Mouse (Mus musculus): ENCODE results near the gene Stoml1. TPM values are rescaled to one million over a fixed set of nuclear protein-coding genes. Genes with fewer than 3 reads are reported as not detected.
A peak's percentile ranks its signal among the peaks of the same experiment; 100 is the strongest.

Gene Stoml1
- polyA plus RNA-seq (2015; fragmentation: Nextera tagmentation; extraction: Ambion mirVana), result 43.1 and 45.0 TPM in 2 replicates

DNA sequence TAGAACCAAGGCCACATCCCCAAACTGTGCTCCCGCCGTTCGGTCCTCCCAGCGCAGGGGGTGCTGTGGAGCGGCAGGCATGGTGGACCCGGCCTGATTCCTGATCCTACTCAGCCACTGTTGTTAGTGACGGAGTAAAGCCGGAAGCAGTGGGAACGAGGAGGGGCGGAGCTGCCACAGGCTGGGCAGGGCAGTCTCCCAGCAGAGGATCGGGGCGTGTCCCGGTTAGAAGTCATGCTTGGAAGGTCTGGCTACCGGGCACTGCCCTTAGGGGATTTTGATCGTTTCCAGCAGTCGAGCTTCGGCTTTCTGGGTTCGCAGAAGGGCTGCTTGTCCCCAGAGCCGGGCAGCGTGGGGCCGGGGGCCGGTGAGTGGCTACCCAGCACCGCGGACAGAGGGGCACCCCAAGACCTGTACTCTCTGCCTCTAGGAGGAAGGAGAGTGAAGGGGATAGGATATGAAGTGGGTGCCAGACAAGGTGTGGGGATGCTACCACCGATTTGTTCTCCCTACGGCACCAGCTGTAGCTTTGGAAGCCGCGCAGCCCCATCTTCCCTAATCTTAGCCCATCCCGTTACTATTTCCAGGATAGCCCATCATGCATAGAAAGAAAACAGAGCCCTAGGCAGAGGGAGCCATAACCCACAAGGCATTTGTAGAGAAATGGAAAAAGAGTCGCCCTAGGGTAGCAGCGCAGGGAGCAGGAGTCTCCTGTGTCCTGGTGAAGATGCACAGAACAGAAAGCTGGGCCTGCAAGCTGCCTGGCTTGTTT is at the start of gene Stoml1:
Gene Stoml1 (plus strand): TSS at position 132 of the 772 bp plus-strand sequence.
- peaks cover 27% of the 10 kb centered on the region for H3K4me1 ChIP-seq
- peak within 1 kb of the TSS; percentile 85 for H3K4me3 ChIP-seq
- H3K36me3 ChIP-seq, result peaks cover 16% of the 10 kb centered on the region
- H3K27ac ChIP-seq, result peak within 1 kb of the TSS; percentile 78; the same call in 1 of the 2 replicates
- H3K9ac ChIP-seq, result peak within 1 kb of the TSS; percentile 85
- peak within 1 kb of the TSS; percentile 80 for H3K4me2 ChIP-seq
- H3K9me3 ChIP-seq, result no peaks in the 10 kb centered on the region
- under 1% methylated on average over 31 of the region's 31 CpGs for WGBS
- peak; percentile 92 for ATAC-seq (ENCODE audit: insufficient number of reproducible peaks, insufficient read depth, low FRiP score, low TSS enrichment, low read depth)
- no peaks in the 10 kb centered on the region for H3K27me3 ChIP-seq

DNA sequence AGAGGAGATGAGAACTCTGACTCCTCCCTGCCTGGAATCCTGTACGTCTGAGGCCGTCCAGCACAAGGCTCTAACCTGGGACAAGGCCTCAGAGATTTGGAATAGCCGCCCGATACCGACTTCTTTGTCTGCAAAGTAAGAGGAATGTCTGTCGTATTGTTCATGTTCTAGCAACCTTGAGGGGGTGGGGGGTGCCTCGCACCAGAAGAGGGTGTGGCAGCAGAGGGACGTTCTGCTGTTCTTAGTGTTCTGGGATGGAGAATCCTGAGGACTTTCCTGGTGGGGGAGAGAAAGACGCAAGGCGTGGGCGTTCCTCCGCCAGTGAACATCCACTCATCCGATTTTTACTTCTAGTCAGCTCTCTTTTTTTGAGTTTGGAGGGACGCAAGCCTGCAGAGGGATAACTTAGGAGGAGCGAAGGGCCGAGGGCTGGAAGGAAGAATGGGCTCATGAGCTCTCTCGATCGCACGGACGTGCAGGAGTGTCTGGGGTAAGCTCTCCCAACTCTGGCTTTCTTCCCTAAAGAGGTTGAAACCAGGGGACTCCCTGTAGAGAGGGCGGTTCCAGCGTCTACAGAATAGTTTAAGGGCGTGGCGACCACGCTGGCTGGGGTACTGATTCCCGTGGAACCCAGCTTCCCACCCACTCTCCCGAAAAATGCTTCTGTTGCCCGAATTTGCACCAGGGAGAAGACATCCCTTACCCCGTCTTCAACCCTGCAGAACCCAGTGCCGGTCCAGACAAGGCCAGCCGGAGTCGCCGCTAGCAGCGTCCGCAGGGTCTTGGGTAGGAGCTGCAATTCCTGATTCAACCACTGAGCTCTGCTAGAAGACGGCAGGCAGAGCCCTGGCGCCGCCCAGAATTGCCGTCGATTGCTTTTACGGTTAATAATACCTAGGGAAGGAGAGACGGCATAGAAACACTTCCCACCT is 49.2 kb upstream of the Stoml1 start, which contains the start of the genes Islr and Islr2:
Gene Islr (minus strand): TSS at position 791 of the 932 bp plus-strand sequence.
Gene Islr2 (minus strand): TSS at position 804 of the 932 bp plus-strand sequence.
- no peak within 1 kb of the TSS for H3K27ac ChIP-seq
- H3K9me3 ChIP-seq, result no peaks in the 10 kb centered on the region
- peak within 1 kb of the TSS; percentile 60 for H3K4me2 ChIP-seq
- peaks cover 69% of the 10 kb centered on the region for H3K27me3 ChIP-seq
- 0 out of 2 replicates have a peak, but pooled peaks have one; percentile 26 for ATAC-seq (ENCODE audit: insufficient number of reproducible peaks, insufficient read depth, low FRiP score, low TSS enrichment, low read depth)
- 0 out of 2 replicates have a peak within 1 kb of the TSS, but pooled peaks have one; percentile 3 for H3K9ac ChIP-seq
- peaks cover 44% of the 10 kb centered on the region for H3K4me1 ChIP-seq
- no peaks in the 10 kb centered on the region for H3K36me3 ChIP-seq
- 2% methylated on average over 42 of the region's 42 CpGs for WGBS
- peak within 1 kb of the TSS; percentile 34 for H3K4me3 ChIP-seq

DNA sequence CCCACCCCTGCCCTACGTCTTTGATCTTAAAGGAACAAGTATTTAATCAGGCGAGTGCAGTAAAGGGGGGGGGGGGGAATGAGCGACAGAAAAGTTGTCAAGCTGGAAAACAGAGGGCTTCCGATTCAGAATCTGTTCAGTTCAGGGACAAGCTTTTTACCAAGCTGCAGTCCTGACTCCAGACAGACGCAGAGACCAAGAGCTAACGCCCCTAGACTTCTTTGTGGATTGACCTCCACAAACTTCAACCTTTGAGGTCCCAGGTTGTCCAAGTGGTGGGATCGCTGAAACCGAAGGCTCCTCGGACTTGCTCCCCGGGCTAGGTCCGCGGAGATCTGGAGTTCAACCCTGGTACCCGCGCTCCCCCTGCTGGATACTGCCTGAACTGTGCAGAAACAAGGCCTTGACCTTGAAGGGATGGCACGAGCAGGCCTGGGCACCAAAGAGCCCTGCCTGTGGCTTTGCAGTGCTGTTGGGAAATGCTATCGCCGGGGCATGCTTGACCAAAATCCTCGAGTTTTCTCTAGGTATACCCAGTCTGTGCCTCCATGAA is 48.4 kb upstream of the Stoml1 start:
- H3K27me3 ChIP-seq, result peaks cover 62% of the 10 kb centered on the region
- H3K9ac ChIP-seq, result no peak overlapping the region
- H3K36me3 ChIP-seq, result no peaks in the 10 kb centered on the region
- no peaks in the 10 kb centered on the region for H3K9me3 ChIP-seq
- no peak; the same call in 1 of the 2 replicates for ATAC-seq (ENCODE audit: insufficient number of reproducible peaks, insufficient read depth, low FRiP score, low TSS enrichment, low read depth)
- H3K27ac ChIP-seq, result no peak overlapping the region
- 4% methylated on average over 18 of the region's 18 CpGs for WGBS
- peaks cover 36% of the 10 kb centered on the region for H3K4me1 ChIP-seq
- peak overlapping the region; percentile 60 for H3K4me2 ChIP-seq
- H3K4me3 ChIP-seq, result peak overlapping the region; percentile 34

DNA sequence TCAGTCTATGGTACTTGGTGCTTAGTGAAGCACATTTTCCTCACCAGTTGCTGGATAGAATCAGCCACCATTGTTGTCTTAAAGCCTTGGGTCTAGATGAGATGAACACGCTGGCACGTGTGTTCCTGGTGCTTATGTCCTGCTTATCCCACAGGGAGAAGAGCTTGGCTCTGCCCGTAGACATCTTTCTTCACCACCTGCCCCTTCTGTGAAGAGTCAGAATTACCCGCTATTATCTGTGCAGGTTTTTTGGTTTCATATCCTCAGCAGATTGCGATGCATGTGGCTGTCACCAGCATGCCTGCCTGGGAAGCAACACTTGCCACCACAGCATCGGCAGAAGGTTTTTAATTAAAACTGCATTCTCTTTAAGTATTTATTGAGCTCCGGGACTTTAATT is 47.0 kb upstream of the Stoml1 start:
- H3K9me3 ChIP-seq, result no peaks in the 10 kb centered on the region
- H3K27me3 ChIP-seq, result peaks cover 47% of the 10 kb centered on the region
- peaks cover 22% of the 10 kb centered on the region for H3K4me1 ChIP-seq
- H3K36me3 ChIP-seq, result no peaks in the 10 kb centered on the region
- H3K4me2 ChIP-seq, result no peak overlapping the region
- H3K27ac ChIP-seq, result no peak overlapping the region
- 80% methylated on average over 7 of the region's 7 CpGs for whole genome bisulfite sequencing
- H3K9ac ChIP-seq, result no peak overlapping the region
- no peak for ATAC-seq (ENCODE audit: insufficient number of reproducible peaks, insufficient read depth, low FRiP score, low TSS enrichment, low read depth)
- H3K4me3 ChIP-seq, result no peak overlapping the region

DNA sequence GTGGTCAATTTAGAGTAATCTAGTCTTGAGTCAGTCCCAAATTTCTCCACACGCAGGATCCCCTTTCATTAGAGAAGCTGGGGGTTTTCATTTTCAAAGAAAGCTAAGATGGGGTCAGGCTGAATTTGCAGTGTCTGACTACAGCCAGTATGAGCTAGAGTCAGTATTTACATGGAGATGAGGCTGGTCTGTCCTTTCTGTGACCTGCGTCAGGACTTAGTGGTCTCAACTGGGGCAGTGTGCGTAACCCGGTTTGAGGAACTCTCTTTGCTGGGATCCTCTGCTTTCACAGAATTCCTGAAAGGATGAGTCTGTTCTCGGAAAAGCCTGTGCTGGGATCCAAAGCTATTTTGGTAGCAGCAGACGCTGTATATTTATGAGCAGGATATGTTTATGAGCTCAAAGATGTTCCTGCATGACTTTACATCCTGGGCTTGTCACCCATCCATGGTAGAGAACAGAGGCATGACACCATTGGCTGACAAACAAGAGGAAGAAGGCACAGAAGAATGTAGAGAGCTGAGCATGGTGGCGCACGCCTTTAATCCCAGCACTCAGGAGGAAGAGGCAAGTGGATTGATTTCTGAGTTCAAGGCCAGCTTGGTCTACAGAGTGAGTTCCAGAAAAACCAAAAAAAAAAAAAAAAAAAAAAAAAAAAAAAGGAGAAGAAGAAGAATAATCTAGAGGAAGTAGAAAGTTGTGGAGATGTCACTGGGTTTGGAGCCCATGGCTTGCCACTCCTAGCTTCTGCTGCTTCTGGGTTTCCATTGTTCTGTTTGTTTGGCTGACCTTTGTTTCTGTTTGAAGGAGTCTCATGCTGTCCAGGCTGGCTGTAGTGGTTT is 43.3 kb upstream of the Stoml1 start:
- 72% methylated on average over 8 of the region's 8 CpGs for WGBS
- H3K9me3 ChIP-seq, result no peaks in the 10 kb centered on the region
- H3K27ac ChIP-seq, result no peak overlapping the region
- H3K9ac ChIP-seq, result no peak overlapping the region
- H3K27me3 ChIP-seq, result peaks cover 14% of the 10 kb centered on the region
- H3K4me2 ChIP-seq, result no peak overlapping the region
- no peaks in the 10 kb centered on the region for H3K36me3 ChIP-seq
- H3K4me1 ChIP-seq, result peaks cover 13% of the 10 kb centered on the region
- H3K4me3 ChIP-seq, result no peak overlapping the region
- ATAC-seq (ENCODE audit: insufficient number of reproducible peaks, insufficient read depth, low FRiP score, low TSS enrichment, low read depth), result no peak

DNA sequence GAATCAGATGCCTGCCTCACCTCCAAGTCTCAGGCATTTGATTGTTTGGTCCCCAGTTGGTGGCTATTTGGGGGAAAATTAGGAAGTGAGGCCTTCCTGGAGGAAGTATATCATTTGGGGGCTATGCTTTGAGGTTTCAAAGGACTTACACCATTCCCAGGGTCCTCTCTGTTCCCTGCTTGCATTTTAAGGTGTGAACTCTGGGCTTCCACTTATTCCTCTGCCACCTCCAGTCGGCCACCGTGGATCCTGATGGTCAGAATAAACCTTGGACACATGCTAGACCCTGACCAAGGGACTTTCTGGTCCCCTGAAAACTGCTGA is 42.7 kb upstream of the Stoml1 start:
- Histone ChIP-seq H3K4me3 (no peak overlapping the region), H3K27ac (no peak overlapping the region), H3K4me2 (no peak overlapping the region), H3K36me3 (no peaks in the 10 kb centered on the region), H3K27me3 (peaks cover 10% of the 10 kb centered on the region), H3K9me3 (no peaks in the 10 kb centered on the region), H3K9ac (no peak overlapping the region), H3K4me1 (peaks cover 19% of the 10 kb centered on the region)
- no peak for ATAC-seq (ENCODE audit: insufficient number of reproducible peaks, insufficient read depth, low FRiP score, low TSS enrichment, low read depth)
- 75% methylated on average over 2 of the region's 2 CpGs for WGBS

DNA sequence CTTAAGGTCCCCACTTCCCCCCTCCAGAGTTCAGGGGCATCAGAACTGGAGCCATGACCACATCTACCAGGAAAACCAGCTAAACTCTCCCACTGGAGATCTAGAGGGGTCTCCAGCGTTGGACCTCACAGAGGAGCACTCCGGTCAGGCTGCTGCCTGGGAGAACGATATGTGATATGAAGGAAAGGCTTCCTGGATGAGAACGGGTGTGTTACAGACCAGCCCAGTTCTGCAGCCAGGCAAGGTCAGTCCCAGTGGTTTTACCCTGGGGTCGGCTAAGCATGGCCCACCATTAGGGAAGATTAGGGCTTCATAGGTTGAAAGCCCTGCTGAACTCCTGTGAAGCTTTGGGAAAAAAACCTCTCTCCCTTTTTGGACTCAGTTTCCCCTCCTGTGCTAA is 39.6 kb upstream of the Stoml1 start:
- WGBS, result 66% methylated on average over 5 of the region's 5 CpGs
- Histone ChIP-seq H3K4me3 (no peak overlapping the region), H3K9ac (no peak overlapping the region), H3K4me2 (no peak overlapping the region), H3K9me3 (no peaks in the 10 kb centered on the region), H3K27me3 (no peaks in the 10 kb centered on the region), H3K4me1 (peaks cover 26% of the 10 kb centered on the region), H3K27ac (no peak overlapping the region), H3K36me3 (no peaks in the 10 kb centered on the region)
- ATAC-seq (ENCODE audit: insufficient number of reproducible peaks, insufficient read depth, low FRiP score, low TSS enrichment, low read depth), result no peak

DNA sequence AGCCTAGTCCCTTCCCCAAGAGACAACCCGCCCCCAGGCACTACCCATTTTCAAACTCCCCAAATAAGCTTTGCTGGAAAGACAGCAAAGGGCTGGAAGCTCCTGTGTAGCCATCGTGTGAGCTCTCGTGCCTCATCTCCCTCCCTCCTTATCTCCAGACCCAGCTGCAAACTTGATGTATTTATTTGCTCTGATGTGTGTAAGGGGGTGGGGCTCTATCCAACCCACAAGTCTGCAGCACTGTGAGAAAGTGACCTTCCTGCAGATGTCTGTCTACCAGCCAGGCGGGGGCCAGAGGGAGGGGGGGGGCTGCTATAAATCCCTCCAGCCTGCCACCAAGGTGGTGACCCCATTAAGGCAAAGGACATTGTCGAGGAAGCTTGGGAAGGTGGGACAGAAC is 39.1 kb upstream of the Stoml1 start:
- Histone ChIP-seq H3K27me3 (no peaks in the 10 kb centered on the region), H3K27ac (no peak overlapping the region), H3K9ac (no peak overlapping the region), H3K36me3 (no peaks in the 10 kb centered on the region), H3K4me1 (peaks cover 26% of the 10 kb centered on the region), H3K4me3 (no peak overlapping the region), H3K4me2 (no peak overlapping the region), H3K9me3 (no peaks in the 10 kb centered on the region)
- 29% methylated on average over 5 of the region's 5 CpGs for WGBS
- ATAC-seq (ENCODE audit: insufficient number of reproducible peaks, insufficient read depth, low FRiP score, low TSS enrichment, low read depth), result no peak

DNA sequence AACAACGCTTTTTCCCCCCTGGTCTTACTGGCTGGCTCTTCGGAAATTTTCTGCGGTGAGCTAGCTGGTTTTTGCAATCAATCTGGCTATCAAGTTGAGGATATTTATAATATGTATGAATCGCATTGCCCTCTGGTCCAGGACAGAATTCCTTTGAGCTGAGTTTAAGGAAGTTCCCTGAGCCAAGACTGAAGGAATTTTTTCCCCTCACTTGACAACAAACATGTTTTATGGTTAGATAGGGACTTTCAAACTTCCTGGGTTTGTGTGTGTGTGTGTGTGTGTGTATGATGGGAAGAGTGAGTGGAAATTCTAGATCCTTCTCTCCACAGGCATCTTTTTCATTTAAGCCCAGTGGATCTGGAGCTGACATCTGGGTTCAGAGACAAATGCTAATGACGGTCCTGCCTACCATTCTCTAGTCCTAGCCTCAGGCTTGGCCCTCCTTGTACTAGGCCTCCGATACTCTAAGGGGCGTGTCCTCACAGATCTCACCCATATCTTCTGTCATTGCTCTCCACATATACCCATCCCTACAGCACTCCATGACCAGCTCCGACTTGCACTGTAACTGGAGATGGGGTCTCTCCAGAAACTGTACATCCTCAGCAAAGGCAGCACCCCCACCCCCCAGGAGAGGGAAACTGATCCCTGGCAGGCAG is 38.3 kb upstream of the Stoml1 start:
- H3K27me3 ChIP-seq, result no peaks in the 10 kb centered on the region
- no peak overlapping the region for H3K9ac ChIP-seq
- no peak overlapping the region for H3K27ac ChIP-seq
- 38% methylated on average over 8 of the region's 8 CpGs for WGBS
- no peak for ATAC-seq (ENCODE audit: insufficient number of reproducible peaks, insufficient read depth, low FRiP score, low TSS enrichment, low read depth)
- peaks cover 4% of the 10 kb centered on the region; the same call in 1 of the 2 replicates for H3K36me3 ChIP-seq
- H3K4me3 ChIP-seq, result no peak overlapping the region
- H3K4me2 ChIP-seq, result no peak overlapping the region
- H3K9me3 ChIP-seq, result no peaks in the 10 kb centered on the region
- peaks cover 26% of the 10 kb centered on the region for H3K4me1 ChIP-seq

DNA sequence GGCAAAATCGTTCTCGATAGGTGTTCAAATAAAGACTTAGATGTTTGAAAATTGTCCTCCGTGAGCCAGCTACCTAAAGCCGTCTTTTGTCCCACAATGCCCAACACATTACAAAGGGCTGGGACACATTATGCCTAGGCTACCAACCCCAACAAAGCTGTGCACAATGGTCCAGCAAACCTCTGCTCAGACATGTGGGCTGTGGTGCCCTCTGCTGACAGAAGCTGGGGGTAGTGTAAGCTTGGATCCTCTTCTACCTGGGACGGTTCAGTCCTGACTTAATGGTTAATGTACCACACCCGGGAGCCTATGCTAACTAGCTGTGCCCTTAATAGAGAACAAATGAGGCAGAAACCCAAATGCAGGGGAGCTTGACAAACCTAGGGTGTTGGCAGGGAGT is 36.6 kb upstream of the Stoml1 start:
- no peak for ATAC-seq (ENCODE audit: insufficient number of reproducible peaks, insufficient read depth, low FRiP score, low TSS enrichment, low read depth)
- H3K9ac ChIP-seq, result no peak overlapping the region
- 43% methylated on average over 6 of the region's 6 CpGs for WGBS

More for the DNA sequence above, 36.6 kb upstream of the Stoml1 start:
- Histone ChIP-seq H3K4me1 (peaks cover 26% of the 10 kb centered on the region), H3K4me2 (no peak overlapping the region), H3K9me3 (no peaks in the 10 kb centered on the region), H3K27ac (no peak overlapping the region), H3K36me3 (peaks cover 16% of the 10 kb centered on the region), H3K27me3 (no peaks in the 10 kb centered on the region), H3K4me3 (no peak overlapping the region)

Data from embryonic facial prominence, embryonic 13.5 days (tissue).